8 mouse cellular contexts compared by ENCODE assay signal in the genomic region with DNA sequence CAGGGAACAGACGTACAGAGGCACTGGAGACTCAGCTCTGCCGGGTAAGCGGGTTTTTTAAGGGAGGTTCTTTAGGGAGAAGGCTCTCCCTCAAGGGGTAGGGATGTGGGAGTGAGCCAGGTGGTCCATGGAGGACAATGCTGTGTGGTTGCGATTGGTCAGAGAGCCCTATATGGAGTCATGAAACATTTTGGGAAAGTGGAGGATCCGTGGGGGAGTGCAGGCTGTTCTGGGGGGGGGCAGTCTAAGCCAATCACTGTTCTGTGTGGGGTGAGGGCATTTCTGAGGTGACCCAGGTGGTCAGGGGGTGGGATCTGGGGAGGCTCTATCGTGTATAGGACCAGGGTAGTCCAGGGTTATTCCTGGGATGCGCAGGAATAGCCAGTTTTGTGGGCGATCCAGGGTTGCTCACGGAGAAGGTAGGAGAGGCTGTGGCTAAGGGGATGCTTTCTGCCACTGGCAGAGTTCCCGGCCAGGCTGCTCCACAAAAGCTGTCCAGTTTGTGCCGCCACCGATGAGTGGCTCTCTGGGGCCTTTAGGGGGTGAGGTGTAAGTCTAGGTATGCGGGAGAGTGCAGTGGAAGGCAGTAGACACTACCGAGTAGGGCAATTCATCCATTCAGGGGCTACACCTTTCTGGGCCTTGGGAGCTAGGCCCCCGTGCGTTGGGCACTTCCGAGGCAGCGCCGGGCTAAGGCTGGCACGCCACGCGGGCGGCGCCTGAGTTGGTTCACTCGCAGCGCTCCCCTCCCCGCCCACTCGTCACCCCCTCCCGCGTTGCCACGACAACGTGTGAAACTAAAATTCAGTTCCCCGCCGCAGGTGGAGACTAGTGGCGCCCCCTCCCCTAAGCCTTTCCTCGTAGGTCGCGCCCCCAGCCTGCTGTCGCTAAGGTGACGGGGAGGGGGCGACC. TPM values are rescaled to one million over a fixed set of nuclear protein-coding genes. Genes with fewer than 3 reads are reported as not detected.
A peak's percentile ranks its signal among the peaks of the same experiment; 100 is the strongest.
DNase-seq lines count a peak whose midpoint lies in the region; ATAC-seq and TF ChIP-seq lines count a peak whose summit lies in the region.

No protein-coding gene starts in this region.

- H3K36me3 ChIP-seq in embryonic facial prominence, embryonic 11.5 days (replicated peaks; ENCODE audit: control insufficient read depth, insufficient read depth, low read depth, low read length): no peaks in the 10 kb centered on the region
- peaks cover 5% of the 10 kb centered on the region for H3K36me3 ChIP-seq in neural tube, embryonic 15.5 days

- DNase-seq in ovary, postnatal 36 days (ENCODE audit: low spot score): peak; percentile 24
- no peak for DNase-seq in ovary, postnatal 10 days (ENCODE audit: low spot score)
- DNase-seq in embryonic facial prominence, embryonic 11.5 days (ENCODE audit: low spot score): peak; percentile 37
- peak; percentile 43 to 45 for DNase-seq in heart, postnatal 14 days
- DNase-seq in layer of hippocampus, adult 9-10 months (ENCODE audit: low spot score): peak; percentile 41
- peak; percentile 37 for DNase-seq in lung, adult 2 months
- no peak for DNase-seq in adipocyte (ENCODE audit: low spot score)

- H3K9ac ChIP-seq in embryonic facial prominence, embryonic 11.5 days (replicated peaks; ENCODE audit: low read length): peak overlapping the region; percentile 84
- peak overlapping the region; percentile 85 for H3K9ac ChIP-seq in neural tube, embryonic 15.5 days (replicated peaks)

- whole genome bisulfite sequencing in embryonic facial prominence, embryonic 11.5 days: 2% methylated on average over 41 of the region's 41 CpGs
- WGBS in lung, adult 2 months: 3% methylated on average over 40 of the region's 41 CpGs
- 4% methylated on average over 41 of the region's 41 CpGs for WGBS in neural tube, embryonic 15.5 days

- H3K4me2 ChIP-seq in embryonic facial prominence, embryonic 11.5 days (ENCODE audit: low read depth, low read length): peak overlapping the region; percentile 92
- peak overlapping the region; percentile 73 for H3K4me2 ChIP-seq in neural tube, embryonic 15.5 days

- intact Hi-C loops in heart, postnatal 14 days (cut with DNase I): loop anchor here (2.0 kb wide), 1 partner anchor 22 kb away; the partner anchor contains the start of gene Arsa

- peak; percentile 51; the same call in 1 of the 2 replicates for TF ChIP-seq POLR2A in lung, adult 2 months (IDR thresholded peaks at IDR 0.05; ENCODE audit: borderline replicate concordance, extremely low read depth, low read depth, low read length)

- ATAC-seq in embryonic facial prominence, embryonic 11.5 days (replicated peaks; ENCODE audit: insufficient number of reproducible peaks, low FRiP score, low TSS enrichment, low read depth): no peak
- ATAC-seq in neural tube, embryonic 15.5 days (ENCODE audit: low FRiP score): peak; percentile 28

- H3K27me3 ChIP-seq in embryonic facial prominence, embryonic 11.5 days (ENCODE audit: control insufficient read depth, insufficient read depth, low read length): peaks cover 19% of the 10 kb centered on the region
- peaks cover 8% of the 10 kb centered on the region; the same call in 1 of the 2 replicates for H3K27me3 ChIP-seq in neural tube, embryonic 15.5 days (replicated peaks)

- no peaks in the 10 kb centered on the region for H3K9me3 ChIP-seq in embryonic facial prominence, embryonic 11.5 days (replicated peaks; ENCODE audit: control insufficient read depth, low read length)
- no peaks in the 10 kb centered on the region for H3K9me3 ChIP-seq in neural tube, embryonic 15.5 days (replicated peaks)

- no peak for TF ChIP-seq CTCF in lung, adult 2 months (IDR thresholded peaks at IDR 0.05; ENCODE audit: insufficient read depth, low read length)

- peaks cover 5% of the 10 kb centered on the region; the same call in 1 of the 2 replicates for H3K4me1 ChIP-seq in embryonic facial prominence, embryonic 11.5 days (ENCODE audit: control insufficient read depth, insufficient read depth, low read length)
- H3K4me1 ChIP-seq in lung, adult 2 months (ENCODE audit: control insufficient read depth, insufficient read depth, low read length): peaks cover 15% of the 10 kb centered on the region
- H3K4me1 ChIP-seq in neural tube, embryonic 15.5 days: peaks cover 38% of the 10 kb centered on the region

- peak overlapping the region; percentile 85 for H3K4me3 ChIP-seq in embryonic facial prominence, embryonic 11.5 days (ENCODE audit: low read depth, low read length)
- H3K4me3 ChIP-seq in lung, adult 2 months (replicated peaks; ENCODE audit: extremely low read depth, low read depth, low read length): peak overlapping the region; percentile 74
- H3K4me3 ChIP-seq in neural tube, embryonic 15.5 days (replicated peaks): peak overlapping the region; percentile 74

- no peak overlapping the region for H3K27ac ChIP-seq in embryonic facial prominence, embryonic 11.5 days (replicated peaks; ENCODE audit: low read depth, low read length)
- peak overlapping the region; percentile 88 for H3K27ac ChIP-seq in neural tube, embryonic 15.5 days (replicated peaks)

RNA-seq across cellular contexts. Expression of gene Shank3, which starts 1.1 kb away (rescaled TPM):
- polyA plus RNA-seq in embryonic facial prominence, embryonic 11.5 days (2014; fragmentation: Nextera tagmentation; extraction: Ambion mirVana): 1.5 and 1.6 TPM in 2 replicates
- 10 to 100 TPM; 78.7 to 83.9 TPM for total RNA-seq in heart, postnatal 14 days (2021)
- 103 and 141 TPM in 2 replicates for polyA plus RNA-seq in lung, adult 2 months (2012; rRNA removed)
- 8.9 and 9.5 TPM in 2 replicates for polyA plus RNA-seq in neural tube, embryonic 15.5 days (2015; fragmentation: Nextera tagmentation; extraction: Ambion mirVana)

RNA-seq across cellular contexts. Expression of gene Arsa, which starts 21.1 kb away (rescaled TPM):
- polyA plus RNA-seq in embryonic facial prominence, embryonic 11.5 days (2014; fragmentation: Nextera tagmentation; extraction: Ambion mirVana): 7.5 and 9.3 TPM in 2 replicates
- total RNA-seq in heart, postnatal 14 days (2021): 10 to 100 TPM; 13.7 to 15.5 TPM
- 57.7 and 62.4 TPM in 2 replicates for polyA plus RNA-seq in lung, adult 2 months (2012; rRNA removed)
- 27.4 and 29.2 TPM in 2 replicates for polyA plus RNA-seq in neural tube, embryonic 15.5 days (2015; fragmentation: Nextera tagmentation; extraction: Ambion mirVana)

RNA-seq across cellular contexts. Expression of gene Mapk8ip2, which starts 44.6 kb away (rescaled TPM):
- 5.4 and 6.4 TPM in 2 replicates for polyA plus RNA-seq in embryonic facial prominence, embryonic 11.5 days (2014; fragmentation: Nextera tagmentation; extraction: Ambion mirVana)
- under 1 TPM; 0.05 to 0.31 TPM for total RNA-seq in heart, postnatal 14 days (2021)
- 0.10 and 0.11 TPM in 2 replicates for polyA plus RNA-seq in lung, adult 2 months (2012; rRNA removed)
- polyA plus RNA-seq in neural tube, embryonic 15.5 days (2015; fragmentation: Nextera tagmentation; extraction: Ambion mirVana): 73.0 and 85.4 TPM in 2 replicates

Comparison
In these comparisons a context has a peak if more than half of its experiments do, and no peak if none do; other contexts are left out.
1. DNase-seq: peak in ovary, postnatal 36 days (single experiment), embryonic facial prominence, embryonic 11.5 days (single experiment), heart, postnatal 14 days (2 of 2), layer of hippocampus, adult 9-10 months (single experiment) and lung, adult 2 months (single experiment); none in ovary, postnatal 10 days (single experiment) and adipocyte (single experiment).
2. Peak in every context shown above with its lines, with median percentiles within 50 percentile points of each other: H3K4me3 ChIP-seq.